Mouse (Mus musculus): Measurements from ENCODE around the gene Srsf3.
A peak's percentile ranks its signal among the peaks of the same experiment; 100 is the strongest.

- TF ChIP-seq CTCF (IDR thresholded peaks at IDR 0.05; ENCODE audit: extremely low read depth, insufficient read length, insufficient replicate concordance, low read depth, low read length) (peak; percentile 92; the same call in 1 of the 2 replicates), POLR2A (IDR thresholded peaks at IDR 0.05; ENCODE audit: low read depth, low read length) (no peak)
Observed at GRCm38 (mm10) chr17:28987713-28988112, 44.7 kb upstream of the Srsf3 start.
